Mouse (Mus musculus) cortical plate, adult 2 months (tissue): ENCODE measurements around the gene E030018B13Rik.

Source experiments
- CTCF ChIP-seq: fragments of 200-500 bp; IDR thresholded peaks from 2 replicates; pipeline ENCODE4 v1.5.1; 2011; ENCODE audit warnings: mild to moderate bottlenecking, control low read depth, low read length; ENCODE audit not compliant: insufficient read depth; ENCODE audit errors: extremely low read depth
- POLR2A ChIP-seq: fragments of 200-500 bp; IDR thresholded peaks from 2 replicates; pipeline ENCODE4 v1.6.1; 2011; ENCODE audit warnings: mild to moderate bottlenecking, low read length, control low read depth; ENCODE audit not compliant: insufficient read depth; ENCODE audit errors: extremely low read depth

- TF ChIP-seq POLR2A: no peak
- TF ChIP-seq CTCF: no peak
Measured at GRCm38 (mm10) chr7:63877610-63878009, 39.0 kb upstream of the E030018B13Rik start.
